Mouse (Mus musculus) v-Abl transformed pro-B cells (cell line): Measurements from ENCODE around the gene Ythdf2.
"Not testable (repeated sequence)": the region's sequence is repeated elsewhere in the genome, so short reads cannot be mapped to it uniquely, and the experiment has no call there.

Experiments used
- in situ Hi-C, 2 experiments: fragments of 400-800 bp; cut with MboI; formaldehyde crosslinking; loops; one replicate each; pipeline ENCODE4 v1.15.1; 2025; ENCODE audit not compliant: unreplicated experiment in 2 of 2

Ythdf2 gene

DNA sequence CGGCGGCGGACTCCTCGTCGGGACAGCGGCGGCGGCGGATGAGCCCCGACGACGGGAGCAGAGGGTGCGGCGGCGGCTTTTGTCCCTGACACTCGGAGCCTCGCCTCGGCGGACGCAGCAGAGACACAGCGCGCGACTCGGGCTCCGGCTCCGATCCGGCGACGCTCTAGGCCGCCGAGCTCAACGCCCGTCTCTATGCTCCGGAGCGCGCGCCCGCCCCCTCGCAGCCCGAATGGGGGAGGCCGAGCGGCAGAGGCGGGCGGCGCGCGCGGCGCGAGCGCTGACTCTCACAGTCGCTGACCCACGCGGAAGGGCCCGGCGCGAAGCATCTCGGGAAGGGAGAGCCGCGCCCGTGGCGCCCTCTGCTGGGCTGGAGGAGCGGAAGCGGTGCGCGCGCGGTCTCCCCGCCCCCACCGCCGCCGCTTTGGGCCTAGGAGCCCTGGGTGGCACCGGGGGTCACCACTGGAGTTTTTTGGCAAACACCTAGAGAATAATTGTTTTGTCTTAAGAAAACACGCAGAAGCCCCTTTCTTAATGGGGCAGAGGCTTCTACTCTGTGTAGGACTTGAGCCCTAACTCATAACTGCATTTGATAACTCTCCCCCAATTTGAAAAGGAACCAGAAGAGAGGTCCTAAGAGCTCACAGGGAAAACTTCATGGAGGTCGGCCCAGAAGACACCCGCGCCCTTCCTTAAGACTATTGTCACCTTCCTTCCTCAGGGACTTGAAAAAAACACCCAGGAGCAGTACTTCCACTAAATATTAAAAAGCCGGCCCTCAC lies at the start of gene Ythdf2:
Ythdf2 (minus strand) TSS at position 351 of the 782 bp plus-strand sequence.
- in situ Hi-C loops, result no loop called here

DNA sequence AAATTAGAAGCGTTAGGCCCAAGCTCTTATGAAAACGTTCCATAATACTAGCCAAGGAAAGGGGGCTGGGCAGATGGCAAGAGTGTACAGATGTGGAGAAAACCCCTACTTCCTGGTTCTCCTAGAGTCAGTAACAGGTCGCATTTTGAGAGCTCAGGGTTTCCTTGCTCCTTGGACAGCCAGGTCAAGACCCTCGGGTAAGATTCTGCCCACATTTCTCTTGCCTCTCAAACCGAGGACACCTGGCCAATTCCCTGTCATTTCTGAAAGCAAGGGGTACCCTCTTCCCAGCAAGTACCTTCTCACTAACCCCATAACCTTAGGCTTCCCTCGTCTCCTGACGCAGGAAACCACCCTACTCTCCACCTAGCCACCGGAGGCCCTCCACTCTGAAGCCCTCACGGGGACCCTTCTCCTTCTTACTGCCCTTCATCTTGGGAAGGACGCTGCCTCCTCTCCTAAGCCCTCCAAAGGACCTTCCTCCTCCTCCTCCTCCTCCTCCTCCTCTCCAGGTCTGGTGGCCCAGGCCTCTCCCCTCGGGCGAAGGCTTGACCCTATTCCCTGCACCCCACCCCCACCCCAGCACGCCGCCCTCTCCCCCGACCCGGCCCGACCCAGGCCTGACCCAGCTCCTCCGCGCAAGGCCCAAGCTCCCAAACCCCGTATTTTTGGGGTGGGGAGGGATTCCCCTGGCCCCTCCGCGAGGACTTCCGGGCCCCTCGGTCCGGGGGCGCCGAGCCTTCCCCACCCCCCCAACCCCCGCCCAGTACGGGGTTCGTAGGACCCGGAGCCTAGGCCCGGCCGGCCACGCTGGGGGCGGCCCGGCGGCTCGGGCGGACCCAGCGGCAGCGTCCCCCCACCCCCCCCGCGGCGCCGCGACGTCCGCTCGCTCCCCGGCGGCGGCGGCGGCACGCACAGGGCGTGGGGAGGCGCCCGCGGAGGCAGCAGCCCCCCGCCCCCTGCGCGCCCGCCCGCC lies 48.6 kb upstream of the Ythdf2 start:
- in situ Hi-C loops, result loop anchor here in 1 of 2 experiments (10.0 kb wide), 1 partner anchor 56 kb away; no protein-coding TSS in a partner anchor

DNA sequence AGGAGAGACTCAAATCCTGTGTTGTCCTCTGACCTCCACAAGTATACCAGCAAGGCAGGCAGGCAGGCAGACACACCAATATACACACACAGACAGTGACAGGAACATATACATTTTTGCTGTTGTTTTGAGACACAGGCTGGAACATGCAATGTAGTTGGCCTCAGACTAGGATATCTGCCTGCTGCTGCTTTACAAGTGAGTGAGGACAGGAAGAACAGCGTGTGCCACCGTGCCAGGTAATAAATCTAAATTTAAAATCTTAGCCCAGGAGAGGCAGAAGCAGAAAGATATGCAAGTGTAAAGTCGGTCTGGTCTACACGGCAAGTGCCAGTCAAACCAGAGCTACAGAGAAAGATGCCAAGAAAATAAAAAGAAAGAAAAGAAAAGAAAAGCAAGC lies 47.1 kb upstream of the Ythdf2 start:
- in situ Hi-C loops, result no loop called here

DNA sequence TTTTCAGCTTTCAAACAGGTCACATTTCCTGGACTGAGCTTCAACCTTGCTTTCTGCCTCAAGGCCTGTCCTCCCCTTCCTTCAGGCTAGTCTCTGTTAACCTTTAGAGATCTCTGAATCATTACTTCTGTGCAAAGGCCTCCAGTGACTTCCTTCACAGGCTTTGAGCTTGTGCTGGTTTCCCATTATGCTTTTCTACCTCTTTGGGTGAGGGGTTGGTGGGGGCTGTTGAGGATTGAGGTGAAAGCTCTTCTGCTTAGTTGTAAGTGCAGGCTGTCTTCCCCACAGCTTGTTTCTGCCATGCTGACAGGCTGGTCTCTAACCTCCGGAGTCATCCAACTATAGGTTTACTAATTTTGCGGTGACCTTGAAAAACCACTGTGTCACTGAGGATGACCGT lies 44.3 kb upstream of the Ythdf2 start:
- in situ Hi-C loops, result no loop called here

DNA sequence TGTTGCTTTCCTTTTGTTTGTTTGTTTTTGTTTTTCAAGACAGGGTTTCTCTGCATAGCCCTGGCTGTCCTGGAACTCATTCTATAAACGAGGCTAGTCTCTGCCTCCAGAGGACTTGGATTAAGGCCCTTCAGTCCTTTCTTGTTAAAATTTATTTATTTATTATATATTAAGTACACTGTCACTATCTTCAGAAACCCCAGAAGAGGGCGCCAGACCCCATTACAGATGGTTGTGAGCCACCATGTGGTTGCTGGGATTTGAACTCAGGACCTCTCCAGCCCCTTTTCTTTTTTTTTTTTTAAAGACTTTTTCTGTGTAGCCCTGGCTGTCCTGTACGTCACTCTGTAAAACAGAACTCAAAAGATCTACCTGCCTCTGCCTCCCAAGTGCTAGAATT lies 42.9 kb upstream of the Ythdf2 start:
- in situ Hi-C loops, result no loop called here

DNA sequence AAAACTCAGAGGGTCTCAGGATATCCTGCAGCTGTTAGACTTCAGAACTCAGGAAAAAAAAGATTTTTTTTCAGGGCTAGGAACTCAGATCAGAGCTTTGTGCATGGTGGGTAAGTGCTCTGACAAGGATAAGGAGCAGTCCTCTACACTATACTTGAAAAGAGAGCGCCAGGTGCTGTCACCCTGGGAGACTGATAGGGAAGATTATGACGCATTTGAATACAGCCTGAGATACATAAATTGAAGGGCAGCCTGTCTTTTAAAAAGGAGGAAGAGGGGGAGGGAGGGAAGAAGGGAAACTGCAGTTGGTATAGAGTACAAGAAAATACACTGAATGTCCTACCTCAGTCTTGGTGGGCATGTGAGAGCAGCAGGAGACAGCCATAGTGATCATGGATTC lies 41.5 kb upstream of the Ythdf2 start:
- in situ Hi-C loops, result no loop called here

DNA sequence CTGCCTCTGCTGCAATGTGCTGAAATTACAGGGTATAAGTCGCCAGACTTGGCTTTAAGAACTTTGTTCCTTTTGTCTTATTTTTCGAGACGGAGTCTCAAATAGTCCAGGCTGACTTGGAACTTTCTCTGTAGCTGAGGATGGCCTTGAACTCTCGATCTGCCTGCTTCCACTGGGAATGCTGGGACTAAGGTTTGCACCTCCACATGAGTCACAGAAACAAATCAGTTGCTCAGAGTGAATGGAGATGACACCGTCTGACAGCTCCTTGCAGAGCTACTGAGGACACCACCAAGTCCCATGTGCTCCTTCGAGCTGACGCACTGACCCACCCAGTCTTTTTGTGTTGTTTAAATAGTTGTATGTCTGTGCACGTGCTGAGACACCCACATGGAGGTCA lies 41.0 kb upstream of the Ythdf2 start:
- in situ Hi-C loops, result no loop called here

DNA sequence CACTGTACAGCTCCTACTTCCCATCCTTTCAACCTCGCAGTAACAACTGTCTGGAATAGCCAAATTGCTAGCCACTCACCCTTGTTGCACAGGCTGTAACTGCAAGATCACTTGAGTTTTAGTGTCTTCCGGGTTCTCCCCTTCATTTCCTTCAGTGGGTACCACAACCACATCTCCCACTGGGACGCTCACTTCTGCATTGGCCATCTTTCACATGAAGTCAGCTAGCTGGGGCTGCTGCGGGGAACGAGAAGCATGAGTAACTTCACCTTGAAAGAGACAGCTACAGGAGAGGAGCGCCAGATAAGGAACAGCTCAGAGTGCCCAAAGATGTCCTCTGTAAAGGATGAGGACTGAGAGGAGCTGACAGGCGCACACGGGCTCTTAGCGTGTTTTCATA lies 39.5 kb upstream of the Ythdf2 start:
- in situ Hi-C loops, result no loop called here

DNA sequence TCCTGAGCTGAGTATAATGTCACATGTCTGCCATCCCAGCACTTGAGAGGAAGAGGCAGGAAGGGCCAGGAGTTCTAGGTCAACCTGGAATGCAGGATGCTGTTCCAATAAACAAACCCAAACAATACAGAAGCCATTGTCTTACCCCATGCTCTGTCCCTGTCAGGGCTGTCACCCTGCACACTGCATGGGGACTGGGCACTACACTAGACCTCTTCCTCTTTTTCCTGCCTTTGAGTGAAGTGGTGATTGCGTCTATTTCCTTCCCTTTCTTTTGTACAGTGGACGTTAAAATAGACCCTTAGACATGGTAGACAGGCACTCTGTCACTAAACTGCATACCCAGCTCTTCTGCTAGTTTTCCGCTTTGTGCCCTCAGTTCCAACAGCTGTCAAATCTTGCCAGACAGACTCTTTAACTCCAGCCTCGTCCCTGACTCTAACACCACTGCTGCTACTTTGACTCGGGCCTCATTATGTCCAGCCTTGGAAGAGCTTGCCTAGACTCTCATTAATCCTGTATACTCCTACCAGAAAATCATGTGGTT lies 35.4 kb upstream of the Ythdf2 start:
- in situ Hi-C loops, result no loop called here

DNA sequence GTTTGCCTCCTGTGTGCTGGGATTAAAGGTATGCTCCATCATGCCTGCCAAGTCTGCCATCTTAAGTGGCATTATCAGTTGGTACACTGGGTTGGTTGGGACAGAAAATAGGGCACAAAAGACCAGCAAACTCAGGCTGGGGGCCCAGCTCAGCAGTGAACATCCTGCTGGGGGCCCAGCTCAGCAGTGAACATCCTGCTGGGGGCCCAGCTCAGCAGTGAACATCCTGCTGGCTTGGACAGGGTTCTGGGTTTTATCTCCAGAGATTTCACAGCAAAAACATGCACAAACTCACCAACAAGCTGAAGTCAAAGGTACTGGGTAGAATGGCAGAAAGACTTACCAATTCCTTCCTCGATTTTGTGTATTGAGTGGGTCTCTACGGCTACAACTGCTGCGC lies 33.5 kb upstream of the Ythdf2 start:
- in situ Hi-C loops, result no loop called here

DNA sequence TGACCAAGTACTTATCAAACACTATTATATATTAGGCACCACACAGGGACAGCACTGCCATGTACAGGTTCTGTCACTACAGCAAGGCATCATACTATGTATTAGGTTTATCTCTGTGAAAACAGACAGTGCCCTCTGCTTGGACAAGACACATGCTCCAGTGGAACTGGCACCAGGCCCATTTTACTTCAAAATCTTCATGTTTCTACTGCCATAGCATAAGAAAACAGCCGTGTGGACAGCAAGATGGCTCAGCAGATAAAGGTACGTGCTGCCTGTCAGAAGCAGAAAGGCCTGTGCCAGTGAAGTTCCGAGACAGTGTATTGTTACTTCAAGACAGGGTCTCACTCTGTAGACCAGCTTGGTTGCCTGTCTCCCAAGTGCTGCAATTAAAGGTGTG lies 29.1 kb upstream of the Ythdf2 start:
- in situ Hi-C loops, result no loop called here

DNA sequence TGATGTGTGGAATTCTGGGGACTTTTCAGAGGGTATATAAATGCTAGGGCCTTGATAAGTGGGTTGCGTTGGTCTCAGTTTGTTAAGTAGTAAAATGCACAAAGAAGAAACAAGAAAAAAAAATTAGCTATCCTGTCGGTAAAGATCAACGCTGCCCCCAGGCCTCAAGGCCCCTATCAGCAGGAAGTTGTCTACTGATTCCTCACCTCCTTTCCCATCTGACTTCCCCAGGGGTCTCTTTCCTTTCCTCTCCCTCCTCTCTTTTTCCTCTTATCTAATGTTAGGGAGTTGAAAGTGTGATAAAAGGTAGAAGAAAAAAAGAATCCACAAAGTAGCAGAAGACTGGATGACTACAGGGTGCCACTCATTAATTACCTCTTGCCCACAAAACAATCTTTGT lies 28.3 kb upstream of the Ythdf2 start:
- in situ Hi-C loops, result no loop called here

DNA sequence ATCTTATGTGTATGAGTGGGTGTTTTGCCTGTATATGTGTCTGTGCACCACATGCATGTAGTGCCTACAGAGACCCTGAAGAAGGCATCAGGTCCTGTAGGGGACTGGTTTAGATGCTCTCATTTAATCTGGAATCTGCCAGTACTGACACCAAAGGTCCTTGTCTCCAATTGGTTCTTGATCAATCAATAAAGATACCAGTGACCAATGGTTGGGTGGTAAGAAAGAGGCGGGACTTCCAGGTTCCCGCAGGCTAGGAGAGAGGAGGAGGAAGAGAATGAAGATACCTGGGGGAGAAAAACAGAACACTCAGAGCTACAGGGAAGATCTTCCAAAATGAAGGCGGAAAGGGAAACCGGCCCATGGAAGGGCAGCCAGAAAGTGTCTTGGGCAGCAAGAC lies 26.3 kb upstream of the Ythdf2 start:
- in situ Hi-C loops, result no loop called here

DNA sequence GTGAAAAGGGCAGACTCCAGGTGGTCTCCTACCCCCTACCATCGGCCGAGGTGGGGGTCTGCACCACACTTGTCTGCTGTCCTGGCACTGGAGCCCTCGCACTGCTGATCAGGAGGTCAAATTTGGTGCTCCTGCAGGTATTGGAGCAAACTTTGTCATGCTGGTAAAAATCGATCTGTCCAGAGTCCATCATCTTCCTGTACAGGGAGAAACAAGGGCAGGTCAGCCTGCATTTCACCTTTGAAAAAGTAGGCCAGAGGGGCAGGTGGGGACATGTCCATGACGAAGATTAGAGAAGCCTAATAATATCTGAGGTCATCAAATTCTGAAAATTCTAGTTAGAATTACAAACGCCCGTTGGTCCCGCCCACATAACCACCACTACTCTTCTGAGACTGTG lies 22.6 kb upstream of the Ythdf2 start:
- in situ Hi-C loops, result no loop called here

DNA sequence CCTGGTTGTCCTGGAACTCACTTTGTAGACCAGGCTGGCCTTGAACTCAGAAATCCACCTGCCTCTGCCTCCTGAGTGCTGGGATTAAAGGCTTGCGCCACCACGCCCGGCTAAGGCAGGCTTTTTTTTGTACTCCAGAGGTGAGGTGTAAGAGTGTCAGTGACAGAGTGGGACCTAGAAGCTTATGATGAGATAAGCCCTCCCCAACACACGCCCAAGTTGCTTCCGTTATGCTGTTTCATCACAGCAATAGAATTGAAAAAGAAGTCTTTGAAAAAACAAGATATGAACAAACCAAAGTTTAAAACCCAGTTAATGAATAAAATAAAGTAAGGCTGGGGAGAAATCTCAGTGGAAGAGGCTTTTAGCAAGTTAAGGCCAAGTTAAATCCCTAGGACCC lies 18.3 kb upstream of the Ythdf2 start:
- in situ Hi-C loops, result no loop called here

DNA sequence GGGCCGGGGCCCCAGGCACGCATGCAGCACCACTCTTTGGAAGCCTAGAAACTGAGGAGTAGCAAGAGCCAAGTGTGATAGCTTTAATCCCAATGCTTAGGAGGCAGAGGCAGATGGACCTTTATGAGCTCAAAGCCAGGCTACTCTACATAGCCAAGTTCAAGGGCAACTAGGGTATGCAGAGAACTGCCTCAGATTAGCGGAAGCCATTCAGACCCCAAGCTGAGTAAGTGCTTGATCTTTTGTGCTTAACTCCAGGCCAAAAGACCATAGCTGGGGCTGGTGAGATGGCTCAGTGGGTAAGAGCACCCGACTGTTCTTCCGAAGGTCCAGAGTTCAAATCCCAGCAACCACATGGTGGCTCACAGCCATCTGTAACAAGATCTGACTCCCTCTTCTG lies 9.9 kb upstream of the Ythdf2 start:
- in situ Hi-C loops, result not testable (repeated sequence)

DNA sequence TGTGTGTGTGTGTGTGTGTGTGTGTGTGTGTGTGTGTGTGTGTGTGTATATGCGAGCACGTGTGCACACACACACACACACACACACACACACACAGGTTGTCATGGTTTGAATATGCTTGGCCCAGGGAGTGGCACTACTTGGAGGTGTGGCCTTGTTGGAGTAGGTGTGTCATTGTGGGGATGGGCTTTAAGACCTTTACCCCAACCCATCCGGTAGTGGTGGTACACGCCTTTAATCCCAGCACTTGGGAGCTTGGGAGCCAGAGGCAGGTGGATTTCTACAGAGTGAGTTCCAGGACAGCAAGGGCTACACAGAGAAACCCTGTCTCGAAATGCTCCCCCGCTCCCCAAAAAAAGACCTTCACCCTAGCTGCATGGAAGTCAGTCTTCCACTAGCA lies 6.3 kb upstream of the Ythdf2 start:
- in situ Hi-C loops, result not testable (repeated sequence)

DNA sequence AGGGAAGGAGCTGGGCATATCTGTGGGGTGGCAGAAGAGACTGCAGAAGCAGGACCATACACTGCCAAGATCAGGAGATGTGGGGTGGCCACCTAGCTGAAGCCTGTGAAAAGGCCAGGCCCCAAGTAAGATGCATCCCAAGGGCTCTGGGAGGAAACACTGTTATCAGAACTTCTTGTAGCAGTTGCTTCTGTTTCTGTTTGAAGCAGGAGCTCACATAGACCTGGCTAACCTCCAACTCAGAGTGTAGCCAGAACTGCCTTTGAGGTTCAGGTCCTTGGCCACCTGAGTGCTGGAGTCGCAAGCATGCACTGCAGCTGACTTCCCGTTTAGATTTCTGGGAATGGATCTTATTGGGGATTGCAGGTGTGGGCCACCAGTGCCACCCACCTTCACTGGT lies 5.7 kb upstream of the Ythdf2 start:
- in situ Hi-C loops, result no loop called here

DNA sequence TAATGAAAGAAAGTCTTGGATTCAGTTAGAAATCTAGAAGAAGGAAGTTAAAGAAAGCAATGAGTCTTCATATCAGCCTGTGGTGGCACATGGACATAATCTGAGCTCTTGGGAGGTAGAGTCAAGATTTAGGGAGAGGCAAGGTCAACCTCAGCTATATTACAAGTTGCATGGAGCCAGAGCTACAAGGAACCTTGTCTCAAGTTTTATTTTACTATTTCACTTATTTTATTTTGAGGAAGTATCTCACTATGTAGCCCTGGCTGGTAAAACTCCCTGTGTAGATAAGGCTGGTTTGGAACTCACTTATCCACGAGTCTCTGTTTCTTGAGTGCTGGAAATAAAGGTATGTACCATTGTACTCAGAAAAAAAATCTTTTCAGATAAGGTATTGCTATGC lies 4.5 kb upstream of the Ythdf2 start:
- in situ Hi-C loops, result no loop called here

DNA sequence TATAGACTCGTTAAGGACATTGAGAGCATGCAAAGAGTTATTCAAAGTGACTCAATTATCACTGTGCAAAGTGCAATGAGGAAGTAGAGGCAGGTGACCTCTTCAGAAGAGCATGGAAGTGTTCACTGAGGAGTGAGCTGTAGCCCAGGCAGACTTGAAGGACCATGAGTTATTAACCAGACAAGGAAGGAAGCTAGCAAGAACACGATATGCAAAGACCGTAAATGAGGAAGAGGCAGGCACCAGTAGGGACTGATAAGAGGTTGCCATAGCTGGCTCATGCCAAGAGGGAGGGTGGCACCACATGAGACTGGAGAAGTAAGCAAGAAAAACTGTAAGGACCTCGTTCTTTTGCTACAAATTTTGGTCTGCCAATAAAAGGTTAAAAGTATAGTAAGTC lies 2.7 kb upstream of the Ythdf2 start:
- in situ Hi-C loops, result no loop called here
